Mouse (Mus musculus) erythroblast, embryonic 14.5 days (primary cell): Measurements from ENCODE around the gene Slc25a41.

Experiments used
- GATA1 ChIP-seq: IDR thresholded peaks from 2 replicates; pipeline ENCODE4 v1.6.1; 2012; ENCODE audit warnings: low read length, inconsistent platforms, mixed read lengths
- TAL1 ChIP-seq: IDR thresholded peaks from 3 replicates; pipeline ENCODE4 v1.6.1; 2012; ENCODE audit warnings: low read length, inconsistent platforms, mixed read lengths

GRCm38 (mm10) chr17:57066908-57067307, 25.5 kb upstream of the Slc25a41 start:
- TF ChIP-seq GATA1 (no peak), TAL1 (no peak)
